Mouse (Mus musculus): ENCODE results near the gene Fut8. TPM values are rescaled to one million over a fixed set of nuclear protein-coding genes. Genes with fewer than 3 reads are reported as not detected.
A peak's percentile ranks its signal among the peaks of the same experiment; 100 is the strongest.
"Not testable (repeated sequence)": the region's sequence is repeated elsewhere in the genome, so short reads cannot be mapped to it uniquely, and the experiment has no call there.

Gene Fut8
- polyA plus RNA-seq, 1 experiment from 2014 or later: 24.3 TPM

DNA sequence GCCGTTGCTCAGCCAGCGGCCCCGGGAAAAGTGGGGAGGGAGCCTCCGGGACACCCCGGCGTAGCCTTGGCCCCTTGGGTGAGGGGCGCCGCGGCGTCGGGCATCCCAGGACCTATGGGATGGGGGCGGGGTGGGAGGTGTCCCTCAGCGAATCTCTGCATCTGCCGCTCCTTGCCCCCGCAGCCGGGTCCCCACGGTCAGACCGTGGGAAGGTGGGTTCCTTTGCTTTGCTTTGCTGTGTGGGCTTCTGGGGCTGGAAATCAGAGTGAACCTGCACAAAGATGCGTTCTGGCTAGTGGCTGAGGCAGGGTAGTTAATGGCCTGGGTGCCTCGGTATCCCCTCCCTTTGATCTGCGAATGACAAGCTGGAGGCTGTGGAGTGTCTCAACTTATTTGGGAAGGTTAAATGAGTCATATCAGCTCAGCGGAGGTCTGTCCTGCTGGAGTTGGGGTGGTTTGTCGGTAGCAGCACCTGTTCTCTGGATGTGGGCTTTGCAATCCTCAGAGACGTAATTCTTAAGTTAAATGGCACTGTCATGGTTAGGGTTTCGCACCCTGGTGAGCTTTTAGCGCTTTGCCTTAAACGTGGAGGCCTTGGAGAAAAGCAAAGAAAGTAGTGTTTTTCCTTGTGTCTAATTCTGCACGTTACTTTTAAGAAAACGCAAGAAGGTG is 1.6 kb downstream of the Fut8 start:
- H3K4me2 ChIP-seq (replicated peaks; ENCODE audit: low read depth, low read length): peak overlapping the region; percentile 99
- peak overlapping the region; percentile 72 for H3K4me3 ChIP-seq (ENCODE audit: low read length)
- H3K9me3 ChIP-seq (ENCODE audit: low read length): no peaks in the 10 kb centered on the region
- H3K27ac ChIP-seq (ENCODE audit: low read length): peak overlapping the region; percentile 92
- under 1% methylated on average over 25 of the region's 29 CpGs for WGBS
- peak overlapping the region; percentile 91 for H3K9ac ChIP-seq (replicated peaks; ENCODE audit: low read length)
- no peaks in the 10 kb centered on the region for H3K36me3 ChIP-seq (ENCODE audit: insufficient read depth, low read length)
- peaks cover 8% of the 10 kb centered on the region; the same call in 1 of the 2 replicates for H3K4me1 ChIP-seq (ENCODE audit: insufficient read depth, low read length)
- H3K27me3 ChIP-seq (ENCODE audit: insufficient read depth, low read length): no peaks in the 10 kb centered on the region
- no peak for ATAC-seq (ENCODE audit: low FRiP score, low TSS enrichment)

- H3K4me1 ChIP-seq (ENCODE audit: insufficient read depth, low read length): peaks cover 8% of the 10 kb centered on the region; the same call in 1 of the 2 replicates
- WGBS: 54% methylated on average over 6 of the region's 6 CpGs
- ATAC-seq (ENCODE audit: low FRiP score, low TSS enrichment): no peak
- H3K9ac ChIP-seq (replicated peaks; ENCODE audit: low read length): no peak overlapping the region
- H3K27ac ChIP-seq (ENCODE audit: low read length): no peak overlapping the region
- H3K36me3 ChIP-seq (ENCODE audit: insufficient read depth, low read length): no peaks in the 10 kb centered on the region
- H3K4me3 ChIP-seq (ENCODE audit: low read length): 0 out of 2 replicates have a peak overlapping the region, but pooled peaks have one; percentile 8
- no peaks in the 10 kb centered on the region for H3K27me3 ChIP-seq (ENCODE audit: insufficient read depth, low read length)
- no peaks in the 10 kb centered on the region for H3K9me3 ChIP-seq (ENCODE audit: low read length)
- H3K4me2 ChIP-seq (replicated peaks; ENCODE audit: low read depth, low read length): 0 out of 2 replicates have a peak overlapping the region, but pooled peaks have one; percentile 21
These were observed 2.4 kb downstream of the Fut8 start for GRCm38 (mm10) chr12:77240372-77240771.

DNA sequence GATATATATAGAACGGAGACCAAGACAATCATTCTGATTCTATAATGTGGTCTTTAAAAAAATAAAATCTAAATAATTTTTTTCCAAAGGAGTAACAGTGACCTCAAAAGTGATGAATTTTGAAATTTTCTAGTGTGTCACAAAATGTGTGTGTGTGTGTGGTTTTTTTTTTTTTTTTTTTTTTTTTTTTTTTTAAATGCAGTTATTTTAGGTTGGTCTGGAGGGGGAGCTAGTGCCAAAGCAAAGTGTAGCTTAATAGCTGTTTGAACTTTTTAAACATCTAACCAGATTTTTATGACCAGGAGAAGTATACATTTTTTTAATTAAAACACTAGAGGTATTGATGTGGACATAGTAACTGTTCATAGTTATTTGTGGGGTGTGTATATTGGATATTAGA is 2.9 kb downstream of the Fut8 start:
- H3K36me3 ChIP-seq (ENCODE audit: insufficient read depth, low read length): no peaks in the 10 kb centered on the region
- no peak overlapping the region for H3K27ac ChIP-seq (ENCODE audit: low read length)
- no peak for ATAC-seq (ENCODE audit: low FRiP score, low TSS enrichment)
- WGBS: 71% methylated on average over 1 of the region's 1 CpGs
- H3K4me3 ChIP-seq (ENCODE audit: low read length): no peak overlapping the region
- H3K9ac ChIP-seq (replicated peaks; ENCODE audit: low read length): no peak overlapping the region
- H3K9me3 ChIP-seq (ENCODE audit: low read length): no peaks in the 10 kb centered on the region
- no peaks in the 10 kb centered on the region for H3K27me3 ChIP-seq (ENCODE audit: insufficient read depth, low read length)
- H3K4me1 ChIP-seq (ENCODE audit: insufficient read depth, low read length): peaks cover 8% of the 10 kb centered on the region; the same call in 1 of the 2 replicates
- no peak overlapping the region for H3K4me2 ChIP-seq (replicated peaks; ENCODE audit: low read depth, low read length)

- Histone ChIP-seq H3K36me3 (ENCODE audit: insufficient read depth, low read length) (no peaks in the 10 kb centered on the region), H3K9me3 (ENCODE audit: low read length) (no peaks in the 10 kb centered on the region), H3K4me2 (replicated peaks; ENCODE audit: low read depth, low read length) (no peak overlapping the region), H3K27ac (ENCODE audit: low read length) (no peak overlapping the region), H3K4me3 (ENCODE audit: low read length) (no peak overlapping the region), H3K27me3 (ENCODE audit: insufficient read depth, low read length) (no peaks in the 10 kb centered on the region), H3K4me1 (ENCODE audit: insufficient read depth, low read length) (no peaks in the 10 kb centered on the region), H3K9ac (replicated peaks; ENCODE audit: low read length) (no peak overlapping the region)
- ATAC-seq (ENCODE audit: low FRiP score, low TSS enrichment): no peak
These were observed 24.7 kb downstream of the Fut8 start for GRCm38 (mm10) chr12:77262650-77263049.

- Histone ChIP-seq H3K27ac (ENCODE audit: low read length) (no peak overlapping the region), H3K9me3 (ENCODE audit: low read length) (no peaks in the 10 kb centered on the region), H3K4me3 (ENCODE audit: low read length) (no peak overlapping the region), H3K27me3 (ENCODE audit: insufficient read depth, low read length) (no peaks in the 10 kb centered on the region), H3K4me2 (replicated peaks; ENCODE audit: low read depth, low read length) (no peak overlapping the region), H3K36me3 (ENCODE audit: insufficient read depth, low read length) (no peaks in the 10 kb centered on the region), H3K9ac (replicated peaks; ENCODE audit: low read length) (no peak overlapping the region), H3K4me1 (ENCODE audit: insufficient read depth, low read length) (no peaks in the 10 kb centered on the region)
- 93% methylated on average over 2 of the region's 2 CpGs for WGBS
- no peak for ATAC-seq (ENCODE audit: low FRiP score, low TSS enrichment)
These were observed 25.9 kb downstream of the Fut8 start for GRCm38 (mm10) chr12:77263816-77264215.

DNA sequence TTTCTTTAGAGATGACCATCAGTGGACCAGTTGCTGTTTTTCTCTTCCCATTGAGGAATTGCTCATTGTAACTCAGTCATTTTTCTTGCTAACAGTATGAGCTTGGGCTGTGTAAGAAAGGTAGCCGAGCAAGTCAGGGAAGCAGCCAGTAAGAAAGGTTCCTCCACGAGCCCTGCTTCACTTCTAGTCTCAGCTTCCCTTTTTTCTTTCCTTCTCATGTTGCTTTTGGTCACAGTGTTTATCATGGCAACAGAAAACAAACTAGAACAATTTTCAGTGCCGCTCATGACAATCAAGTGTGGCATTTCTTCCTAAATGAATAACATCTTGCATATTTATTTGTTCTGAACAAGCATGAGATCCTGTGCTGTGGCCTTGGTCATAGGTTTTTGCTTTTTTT is 32.8 kb downstream of the Fut8 start:
- no peak for ATAC-seq (ENCODE audit: low FRiP score, low TSS enrichment)
- Histone ChIP-seq H3K4me2 (replicated peaks; ENCODE audit: low read depth, low read length) (no peak overlapping the region), H3K36me3 (ENCODE audit: insufficient read depth, low read length) (no peaks in the 10 kb centered on the region), H3K4me3 (ENCODE audit: low read length) (no peak overlapping the region), H3K9ac (replicated peaks; ENCODE audit: low read length) (no peak overlapping the region), H3K9me3 (ENCODE audit: low read length) (no peaks in the 10 kb centered on the region), H3K27me3 (ENCODE audit: insufficient read depth, low read length) (no peaks in the 10 kb centered on the region), H3K4me1 (ENCODE audit: insufficient read depth, low read length) (no peaks in the 10 kb centered on the region), H3K27ac (ENCODE audit: low read length) (no peak overlapping the region)
- 82% methylated on average over 3 of the region's 3 CpGs for WGBS

GRCm38 (mm10) chr12:77288507-77288906 is 50.6 kb downstream of the Fut8 start:
- Histone ChIP-seq H3K4me3 (ENCODE audit: low read length) (no peak overlapping the region), H3K27ac (ENCODE audit: low read length) (no peak overlapping the region), H3K27me3 (ENCODE audit: insufficient read depth, low read length) (no peaks in the 10 kb centered on the region), H3K9me3 (ENCODE audit: low read length) (no peaks in the 10 kb centered on the region), H3K4me1 (ENCODE audit: insufficient read depth, low read length) (0 out of 2 replicates have a peak, but pooled peaks cover 3% of the 10 kb centered on the region), H3K9ac (replicated peaks; ENCODE audit: low read length) (no peak overlapping the region), H3K36me3 (ENCODE audit: insufficient read depth, low read length) (no peaks in the 10 kb centered on the region), H3K4me2 (replicated peaks; ENCODE audit: low read depth, low read length) (no peak overlapping the region)
- ATAC-seq (ENCODE audit: low FRiP score, low TSS enrichment): no peak
- WGBS: 90% methylated on average over 2 of the region's 2 CpGs

DNA sequence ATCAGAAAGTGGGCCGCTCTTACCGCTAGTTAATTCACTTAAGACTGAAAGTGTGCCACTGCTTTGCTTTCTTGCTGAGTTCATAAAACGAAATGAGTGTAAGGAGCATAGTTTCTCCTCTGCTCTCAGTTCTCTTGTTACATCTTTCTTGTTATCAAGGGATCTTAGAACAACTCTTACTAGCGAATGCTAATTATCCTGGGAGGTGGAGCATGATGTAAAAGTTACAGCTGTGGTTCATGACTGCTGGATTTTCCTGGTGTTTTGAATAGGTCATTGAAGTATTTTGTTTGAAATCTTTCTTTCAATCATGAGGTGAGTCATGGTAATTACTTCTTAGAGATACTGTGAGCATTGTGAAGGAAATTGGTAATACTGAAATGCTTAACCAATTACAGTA is 53.1 kb downstream of the Fut8 start:
- Histone ChIP-seq H3K27ac (ENCODE audit: low read length) (no peak overlapping the region), H3K9ac (replicated peaks; ENCODE audit: low read length) (no peak overlapping the region), H3K9me3 (ENCODE audit: low read length) (no peaks in the 10 kb centered on the region), H3K27me3 (ENCODE audit: insufficient read depth, low read length) (no peaks in the 10 kb centered on the region), H3K36me3 (ENCODE audit: insufficient read depth, low read length) (no peaks in the 10 kb centered on the region), H3K4me3 (ENCODE audit: low read length) (no peak overlapping the region), H3K4me1 (ENCODE audit: insufficient read depth, low read length) (0 out of 2 replicates have a peak, but pooled peaks cover 3% of the 10 kb centered on the region), H3K4me2 (replicated peaks; ENCODE audit: low read depth, low read length) (no peak overlapping the region)
- WGBS: 52% methylated on average over 4 of the region's 4 CpGs
- no peak for ATAC-seq (ENCODE audit: low FRiP score, low TSS enrichment)

- not testable (repeated sequence) for H3K4me1 ChIP-seq (ENCODE audit: insufficient read depth, low read length); H3K4me3 ChIP-seq (ENCODE audit: low read length); H3K27ac ChIP-seq (ENCODE audit: low read length); H3K36me3 ChIP-seq (ENCODE audit: insufficient read depth, low read length); H3K4me2 ChIP-seq (replicated peaks; ENCODE audit: low read depth, low read length); H3K9me3 ChIP-seq (ENCODE audit: low read length); H3K9ac ChIP-seq (replicated peaks; ENCODE audit: low read length); H3K27me3 ChIP-seq (ENCODE audit: insufficient read depth, low read length); ATAC-seq (ENCODE audit: low FRiP score, low TSS enrichment)
- WGBS: 73% methylated on average over 2 of the region's 2 CpGs
These were observed 53.9 kb downstream of the Fut8 start for GRCm38 (mm10) chr12:77291864-77292263.

GRCm38 (mm10) chr12:77292375-77293258 is 54.7 kb downstream of the Fut8 start:
- Histone ChIP-seq H3K27ac (ENCODE audit: low read length) (no peak overlapping the region), H3K9ac (replicated peaks; ENCODE audit: low read length) (no peak overlapping the region), H3K4me2 (replicated peaks; ENCODE audit: low read depth, low read length) (no peak overlapping the region), H3K27me3 (ENCODE audit: insufficient read depth, low read length) (no peaks in the 10 kb centered on the region), H3K9me3 (ENCODE audit: low read length) (no peaks in the 10 kb centered on the region), H3K4me3 (ENCODE audit: low read length) (no peak overlapping the region), H3K4me1 (ENCODE audit: insufficient read depth, low read length) (0 out of 2 replicates have a peak, but pooled peaks cover 3% of the 10 kb centered on the region), H3K36me3 (ENCODE audit: insufficient read depth, low read length) (no peaks in the 10 kb centered on the region)
- WGBS: 67% methylated on average over 4 of the region's 4 CpGs
- no peak for ATAC-seq (ENCODE audit: low FRiP score, low TSS enrichment)
